Mouse (Mus musculus): ENCODE measurements at regions not wholly inside any gene's neighbourhood (a gene's known extent, or its start where the extent isn't known, plus 50 kb on each side); places are given as distances from the start of the nearest gene placed in this dataset.

DNA sequence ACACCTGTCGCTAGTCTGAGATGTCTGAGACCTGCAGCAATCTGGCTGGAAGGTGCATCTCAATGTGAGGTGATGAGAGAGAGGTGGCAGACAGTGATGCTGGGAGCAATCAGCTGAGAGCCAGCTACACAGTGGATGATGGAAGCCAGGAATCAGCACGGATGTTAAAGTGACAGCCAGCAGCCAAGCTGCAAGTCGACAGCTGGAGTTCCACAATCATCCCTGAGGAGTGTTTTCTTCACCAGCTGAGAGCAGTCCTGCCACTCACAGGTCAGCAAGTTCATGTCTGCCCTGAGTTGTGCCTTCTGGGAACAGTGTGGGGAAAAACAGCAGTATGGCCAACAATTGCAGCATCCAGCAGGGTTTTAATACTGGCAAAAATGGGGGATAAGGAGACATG is 422.3 kb downstream of the Glrx3 start:
- TF ChIP-seq CTCF (IDR thresholded peaks at IDR 0.05) = no peak
- no peak for TF ChIP-seq POLR2A (IDR thresholded peaks at IDR 0.05; ENCODE audit: insufficient read depth, low read depth, low read length)
- no peak for TF ChIP-seq EP300 (IDR thresholded peaks at IDR 0.05; ENCODE audit: insufficient read depth, low read depth, low read length)

Data from heart, adult 2 months (tissue).